Mouse (Mus musculus): ENCODE results near the gene 1810010H24Rik. TPM values are rescaled to one million over a fixed set of nuclear protein-coding genes. Genes with fewer than 3 reads are reported as not detected.

1810010H24Rik gene
- total and polyA plus RNA-seq, 3 experiments: 0.42 to 2.5 TPM; not detected in 1

DNA sequence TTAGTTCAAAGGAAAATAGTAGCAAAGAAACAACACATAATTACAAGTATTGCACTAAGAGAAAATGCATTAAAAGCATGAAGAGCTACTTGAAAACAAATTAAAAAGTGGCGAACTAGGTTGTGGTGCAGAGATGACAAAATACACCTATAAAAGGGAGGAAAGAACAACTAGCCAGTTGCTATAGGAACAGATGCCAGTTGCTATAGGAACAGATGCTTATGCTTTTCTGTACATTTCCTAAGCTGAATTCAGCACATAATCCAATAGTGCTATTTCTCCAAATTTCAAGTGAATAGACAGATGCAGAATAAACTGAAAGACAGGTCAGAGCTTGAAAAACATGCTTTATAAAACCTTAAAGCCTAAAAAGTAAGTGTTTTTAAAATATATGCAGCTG lies 39.1 kb downstream of the 1810010H24Rik start:
- H3K27me3 ChIP-seq (ENCODE audit: control insufficient read depth in 1 of 2, insufficient read depth in 2 of 2, low read length in 2 of 2): no peaks in the 10 kb centered on the region
- TF ChIP-seq MAFK (IDR thresholded peaks at IDR 0.05; ENCODE audit: borderline replicate concordance, low read depth, low read length) (no peak), TBP (IDR thresholded peaks at IDR 0.05; ENCODE audit: low read depth, low read length) (0 out of 2 replicates have a peak, but pooled peaks have one; percentile 43)
- H3K27ac ChIP-seq (ENCODE audit: control insufficient read depth, low read depth, low read length): no peak overlapping the region
- no peak for DNase-seq (ENCODE audit: low read depth, low spot score)
- H3K36me3 ChIP-seq (ENCODE audit: control insufficient read depth in 1 of 2, insufficient read depth in 2 of 2, low read length in 2 of 2): peaks cover 0 to 30% of the 10 kb centered on the region in 2 experiments; a peak in 2 of 4 replicates
- H3K9ac ChIP-seq (ENCODE audit: control insufficient read depth, low read depth, low read length, poor library complexity, severe bottlenecking): no peak overlapping the region
- no peaks in the 10 kb centered on the region for H3K4me1 ChIP-seq (ENCODE audit: control insufficient read depth in 1 of 2, insufficient read depth in 2 of 2, low read length in 2 of 2)
- H3K79me2 ChIP-seq (ENCODE audit: control insufficient read depth, insufficient read depth, low read length, poor library complexity): no peaks in the 10 kb centered on the region
- H3K9me3 ChIP-seq (replicated peaks; ENCODE audit: insufficient read depth, low read length): no peaks in the 10 kb centered on the region
- no peak overlapping the region for H3K4me3 ChIP-seq (ENCODE audit: control insufficient read depth in 1 of 2, insufficient read depth in 1 of 2, low read depth in 2 of 2, low read length in 2 of 2)

DNA sequence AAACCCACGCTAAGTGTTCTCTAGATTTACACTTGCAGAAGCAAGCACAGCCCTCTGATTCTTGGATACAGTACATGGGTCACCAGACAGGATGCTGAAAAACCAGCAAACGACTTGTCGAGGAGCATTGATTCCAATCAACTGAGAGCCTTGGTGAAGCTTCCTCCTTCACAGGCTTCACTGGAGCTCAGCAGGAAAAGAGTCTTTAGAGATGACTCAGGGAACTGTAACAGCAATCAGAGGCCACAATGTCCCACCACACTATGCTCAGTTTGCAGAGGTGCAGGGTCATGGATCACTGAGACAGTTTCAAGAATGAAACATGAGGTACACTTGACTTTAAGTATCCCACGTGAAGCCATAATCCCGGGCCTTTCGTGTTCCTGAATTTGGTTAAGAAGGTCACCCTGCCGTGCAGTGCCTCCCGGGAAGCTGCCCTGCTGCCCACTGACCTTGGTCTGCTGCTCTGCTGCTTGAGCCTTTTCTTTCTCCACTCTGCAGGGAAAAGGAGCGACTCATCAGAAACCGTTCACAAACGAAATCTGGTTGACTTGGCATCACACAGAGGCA lies 39.8 kb downstream of the 1810010H24Rik start:
- Histone ChIP-seq H3K9ac (ENCODE audit: control insufficient read depth, low read depth, low read length, poor library complexity, severe bottlenecking) (no peak overlapping the region), H3K36me3 (ENCODE audit: control insufficient read depth in 1 of 2, insufficient read depth in 2 of 2, low read length in 2 of 2) (peaks cover 0 to 28% of the 10 kb centered on the region in 2 experiments; a peak in 2 of 4 replicates), H3K4me3 (ENCODE audit: control insufficient read depth in 1 of 2, insufficient read depth in 1 of 2, low read depth in 2 of 2, low read length in 2 of 2) (no peak overlapping the region), H3K79me2 (ENCODE audit: control insufficient read depth, insufficient read depth, low read length, poor library complexity) (no peaks in the 10 kb centered on the region), H3K27me3 (ENCODE audit: control insufficient read depth in 1 of 2, insufficient read depth in 2 of 2, low read length in 2 of 2) (no peaks in the 10 kb centered on the region), H3K4me1 (ENCODE audit: control insufficient read depth in 1 of 2, insufficient read depth in 2 of 2, low read length in 2 of 2) (no peaks in the 10 kb centered on the region), H3K27ac (ENCODE audit: control insufficient read depth, low read depth, low read length) (no peak overlapping the region), H3K9me3 (replicated peaks; ENCODE audit: insufficient read depth, low read length) (no peaks in the 10 kb centered on the region)
- no peak for TF ChIP-seq GATA1 (IDR thresholded peaks at IDR 0.05; ENCODE audit: low read depth, low read length)
- TF ChIP-seq POLR2AphosphoS5 (IDR thresholded peaks at IDR 0.05; ENCODE audit: borderline replicate concordance, low read depth, low read length): no peak
- TF ChIP-seq BHLHE40 (IDR thresholded peaks at IDR 0.05; ENCODE audit: borderline replicate concordance, low read depth, low read length): no peak
- TF ChIP-seq MAZ (IDR thresholded peaks at IDR 0.05; ENCODE audit: low read depth, low read length): no peak
- TF ChIP-seq USF1 (IDR thresholded peaks at IDR 0.05; ENCODE audit: low read depth, low read length): no peak
- TF ChIP-seq RCOR1 (IDR thresholded peaks at IDR 0.05; ENCODE audit: low read depth, low read length): no peak
- no peak for TF ChIP-seq JUND (IDR thresholded peaks at IDR 0.05; ENCODE audit: low read depth, low read length)
- TF ChIP-seq POLR2AphosphoS2 (IDR thresholded peaks at IDR 0.05; ENCODE audit: low read length): no peak
- TF ChIP-seq ZC3H11A (IDR thresholded peaks at IDR 0.05; ENCODE audit: low read depth, low read length): no peak
- no peak for DNase-seq (ENCODE audit: low read depth, low spot score)

Other genes starting within 250 kb of the 1810010H24Rik start
- gene Polg2, start 246.1 kb upstream of the 1810010H24Rik start, total RNA-seq (2012; rRNA removed): 9.2 and 10.7 TPM in 2 replicates
- 1 to 10 TPM in 1 of 2 experiments, not detected in 1; 6.3 TPM for gene Polg2, start 246.1 kb upstream of the 1810010H24Rik start, polyA plus RNA-seq (2012; ENCODE audit: insufficient read depth in 1 of 2, insufficient read length in 2 of 2, low read depth in 1 of 2, low replicate concordance in 2 of 2, missing spikeins in 1 of 2)
- gene Ddx5, start 236.5 kb upstream of the 1810010H24Rik start, total RNA-seq (2012; rRNA removed): 338 and 358 TPM in 2 replicates
- gene Ddx5, start 236.5 kb upstream of the 1810010H24Rik start, polyA plus RNA-seq (2012; ENCODE audit: insufficient read depth in 1 of 2, insufficient read length in 2 of 2, low read depth in 1 of 2, low replicate concordance in 2 of 2, missing spikeins in 1 of 2): 1,000 to 10,000 TPM in 1 of 2 experiments, 100 to 1,000 TPM in 1; 748 to 3,269 TPM
- 11.2 and 11.6 TPM in 2 replicates for gene Cep95, start 236.4 kb upstream of the 1810010H24Rik start, total RNA-seq (2012; rRNA removed)
- gene Cep95, start 236.4 kb upstream of the 1810010H24Rik start, polyA plus RNA-seq (2012; ENCODE audit: insufficient read depth in 1 of 2, insufficient read length in 2 of 2, low read depth in 1 of 2, low replicate concordance in 2 of 2, missing spikeins in 1 of 2): 10 to 100 TPM in 1 of 2 experiments, not detected in 1; 12.9 TPM
- 17.5 and 18.2 TPM in 2 replicates for gene Smurf2, start 105.0 kb upstream of the 1810010H24Rik start, total RNA-seq (2012; rRNA removed)
- 10 to 100 TPM; 15.5 to 67.0 TPM for gene Smurf2, start 105.0 kb upstream of the 1810010H24Rik start, polyA plus RNA-seq (2012; ENCODE audit: insufficient read depth in 1 of 2, insufficient read length in 2 of 2, low read depth in 1 of 2, low replicate concordance in 2 of 2, missing spikeins in 1 of 2)
- 216 and 275 TPM in 2 replicates for gene Kpna2, start 26.1 kb upstream of the 1810010H24Rik start, total RNA-seq (2012; rRNA removed)
- 10 to 100 TPM in 1 of 2 experiments, not detected in 1; 13.2 TPM for gene Kpna2, start 26.1 kb upstream of the 1810010H24Rik start, polyA plus RNA-seq (2012; ENCODE audit: insufficient read depth in 1 of 2, insufficient read length in 2 of 2, low read depth in 1 of 2, low replicate concordance in 2 of 2, missing spikeins in 1 of 2)
- gene Bptf, start 106.4 kb downstream of the 1810010H24Rik start, total RNA-seq (2012; rRNA removed): 27.5 and 31.2 TPM in 2 replicates
- gene Bptf, start 106.4 kb downstream of the 1810010H24Rik start, polyA plus RNA-seq (2012; ENCODE audit: insufficient read depth in 1 of 2, insufficient read length in 2 of 2, low read depth in 1 of 2, low replicate concordance in 2 of 2, missing spikeins in 1 of 2): 10 to 100 TPM; 52.7 to 55.4 TPM
- 98.9 and 110 TPM in 2 replicates for gene Nol11, start 163.7 kb downstream of the 1810010H24Rik start, total RNA-seq (2012; rRNA removed)
- gene Nol11, start 163.7 kb downstream of the 1810010H24Rik start, polyA plus RNA-seq (2012; ENCODE audit: insufficient read depth in 1 of 2, insufficient read length in 2 of 2, low read depth in 1 of 2, low replicate concordance in 2 of 2, missing spikeins in 1 of 2): 10 to 100 TPM; 58.5 to 93.8 TPM

All from MEL (cell line).